Mouse (Mus musculus): Measurements from ENCODE around the gene Crnkl1.

Gene Crnkl1

GRCm38 (mm10) chr2:145934339-145935231 lies at the start of gene Crnkl1, which contains the start of gene Cfap61:
Gene Crnkl1, minus strand, starts transcription at chr2:145935014.
Gene Cfap61, plus strand, starts transcription at chr2:145934784.
- peak; percentile 95 to 99 for DNase-seq (ENCODE audit: inconsistent age in 2 of 2, low spot score in 1 of 2)

- no peak for DNase-seq (ENCODE audit: inconsistent age in 2 of 2, low spot score in 1 of 2)
Observed at GRCm38 (mm10) chr2:145982317-145983045, 47.7 kb upstream of the Crnkl1 start.

GRCm38 (mm10) chr2:145981699-145982112 lies 46.9 kb upstream of the Crnkl1 start:
- DNase-seq (ENCODE audit: inconsistent age in 2 of 2, low spot score in 1 of 2), result no peak

- no peak for DNase-seq (ENCODE audit: inconsistent age in 2 of 2, low spot score in 1 of 2)
Observed at GRCm38 (mm10) chr2:145980881-145981280, 46.1 kb upstream of the Crnkl1 start.

GRCm38 (mm10) chr2:145979616-145980015 lies 44.8 kb upstream of the Crnkl1 start:
- DNase-seq (ENCODE audit: inconsistent age in 2 of 2, low spot score in 1 of 2), result no peak

GRCm38 (mm10) chr2:145972571-145972970 lies 37.8 kb upstream of the Crnkl1 start:
- DNase-seq (ENCODE audit: inconsistent age in 2 of 2, low spot score in 1 of 2), result no peak

- no peak for DNase-seq (ENCODE audit: inconsistent age in 2 of 2, low spot score in 1 of 2)
Observed at GRCm38 (mm10) chr2:145971237-145972010, 36.6 kb upstream of the Crnkl1 start.

GRCm38 (mm10) chr2:145970751-145971150 lies 35.9 kb upstream of the Crnkl1 start:
- no peak for DNase-seq (ENCODE audit: inconsistent age in 2 of 2, low spot score in 1 of 2)

- DNase-seq (ENCODE audit: inconsistent age in 2 of 2, low spot score in 1 of 2), result no peak
Observed at GRCm38 (mm10) chr2:145961861-145962260, 27.0 kb upstream of the Crnkl1 start.

- no peak for DNase-seq (ENCODE audit: inconsistent age in 2 of 2, low spot score in 1 of 2)
Observed at GRCm38 (mm10) chr2:145958551-145958950, 23.7 kb upstream of the Crnkl1 start.

- DNase-seq (ENCODE audit: inconsistent age in 2 of 2, low spot score in 1 of 2), result no peak
Observed at GRCm38 (mm10) chr2:145958097-145958496, 23.3 kb upstream of the Crnkl1 start.

GRCm38 (mm10) chr2:145957450-145957849 lies 22.6 kb upstream of the Crnkl1 start:
- DNase-seq (ENCODE audit: inconsistent age in 2 of 2, low spot score in 1 of 2), result peak in 1 of 2 experiments; percentile 59

GRCm38 (mm10) chr2:145956318-145956717 lies 21.5 kb upstream of the Crnkl1 start:
- DNase-seq (ENCODE audit: inconsistent age in 2 of 2, low spot score in 1 of 2), result no peak

GRCm38 (mm10) chr2:145955844-145956243 lies 21.0 kb upstream of the Crnkl1 start:
- no peak for DNase-seq (ENCODE audit: inconsistent age in 2 of 2, low spot score in 1 of 2)

GRCm38 (mm10) chr2:145952726-145953125 lies 17.9 kb upstream of the Crnkl1 start:
- no peak for DNase-seq (ENCODE audit: inconsistent age in 2 of 2, low spot score in 1 of 2)

GRCm38 (mm10) chr2:145950239-145950638 lies 15.4 kb upstream of the Crnkl1 start:
- DNase-seq (ENCODE audit: inconsistent age in 2 of 2, low spot score in 1 of 2), result no peak

GRCm38 (mm10) chr2:145949475-145950068 lies 14.8 kb upstream of the Crnkl1 start:
- no peak for DNase-seq (ENCODE audit: inconsistent age in 2 of 2, low spot score in 1 of 2)

GRCm38 (mm10) chr2:145948402-145948954 lies 13.7 kb upstream of the Crnkl1 start:
- DNase-seq (ENCODE audit: inconsistent age in 2 of 2, low spot score in 1 of 2), result peak; percentile 24 to 76

GRCm38 (mm10) chr2:145944286-145944685 lies 9.5 kb upstream of the Crnkl1 start:
- DNase-seq (ENCODE audit: inconsistent age in 2 of 2, low spot score in 1 of 2), result no peak

- no peak for DNase-seq (ENCODE audit: inconsistent age in 2 of 2, low spot score in 1 of 2)
Observed at GRCm38 (mm10) chr2:145941403-145941802, 6.6 kb upstream of the Crnkl1 start.

All from adrenal gland, adult (tissue).